Mouse (Mus musculus): ENCODE measurements at regions not wholly inside any gene's neighbourhood (a gene's known extent, or its start where the extent isn't known, plus 50 kb on each side); places are given as distances from the start of the nearest gene placed in this dataset.
A peak's percentile ranks its signal among the peaks of the same experiment; 100 is the strongest.

DNA sequence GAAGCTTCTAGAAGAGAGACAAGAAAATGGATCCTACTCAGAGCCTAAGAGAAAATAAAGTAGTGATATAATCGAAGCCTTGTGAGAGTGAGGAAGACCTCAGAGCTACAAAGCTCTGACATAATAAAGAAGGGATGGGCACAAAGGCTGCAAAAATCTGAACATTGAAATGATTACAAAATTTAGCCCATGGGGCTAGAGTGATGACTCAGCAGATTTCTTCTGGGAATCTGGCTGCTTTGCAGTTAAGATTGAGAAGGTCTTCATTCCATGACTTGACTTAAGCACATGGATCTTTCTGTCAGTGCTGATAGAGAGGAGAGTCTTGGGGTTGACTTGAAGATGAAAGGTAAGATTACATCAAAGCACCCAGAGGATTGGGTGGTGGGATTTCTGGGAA lies 633.3 kb upstream of the Gm19410 start:
- Histone ChIP-seq H3K9me3 (replicated peaks) (no peaks in the 10 kb centered on the region), H3K27ac (no peak overlapping the region), H3K4me3 (replicated peaks) (no peak overlapping the region), H3K4me1 (no peaks in the 10 kb centered on the region), H3K4me2 (no peak overlapping the region), H3K27me3 (no peaks in the 10 kb centered on the region), H3K9ac (no peak overlapping the region), H3K36me3 (no peaks in the 10 kb centered on the region)
- ATAC-seq (replicated peaks; ENCODE audit: low FRiP score): no peak
- 96% methylated on average over 1 of the region's 1 CpGs for WGBS

DNA sequence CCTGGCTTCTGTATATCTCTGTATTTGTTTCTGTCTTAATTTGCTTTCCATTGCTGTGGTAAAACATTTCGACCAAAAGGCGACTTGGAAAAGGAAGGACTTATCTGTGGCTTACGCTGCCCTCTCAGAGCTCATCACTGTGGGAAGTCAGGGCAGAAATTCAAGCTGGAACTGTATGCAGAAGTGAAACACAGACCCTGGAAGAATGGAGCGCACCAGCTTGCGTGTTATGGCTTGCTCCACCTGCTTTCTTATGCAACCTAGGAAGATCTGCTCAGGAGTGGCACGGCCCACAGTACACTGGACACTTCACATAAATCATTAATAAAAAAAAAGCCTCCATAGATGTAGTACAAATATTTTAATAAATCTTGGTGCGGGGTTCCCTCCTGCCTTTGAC lies 630.0 kb upstream of the Gm19410 start:
- H3K27me3 ChIP-seq: no peaks in the 10 kb centered on the region
- H3K27ac ChIP-seq: no peak overlapping the region
- H3K9ac ChIP-seq: no peak overlapping the region
- ATAC-seq (replicated peaks; ENCODE audit: low FRiP score): no peak
- H3K9me3 ChIP-seq (replicated peaks): no peaks in the 10 kb centered on the region
- WGBS: 86% methylated on average over 7 of the region's 7 CpGs
- no peak overlapping the region for H3K4me3 ChIP-seq (replicated peaks)
- H3K4me2 ChIP-seq: no peak overlapping the region
- H3K36me3 ChIP-seq: no peaks in the 10 kb centered on the region
- no peaks in the 10 kb centered on the region for H3K4me1 ChIP-seq

DNA sequence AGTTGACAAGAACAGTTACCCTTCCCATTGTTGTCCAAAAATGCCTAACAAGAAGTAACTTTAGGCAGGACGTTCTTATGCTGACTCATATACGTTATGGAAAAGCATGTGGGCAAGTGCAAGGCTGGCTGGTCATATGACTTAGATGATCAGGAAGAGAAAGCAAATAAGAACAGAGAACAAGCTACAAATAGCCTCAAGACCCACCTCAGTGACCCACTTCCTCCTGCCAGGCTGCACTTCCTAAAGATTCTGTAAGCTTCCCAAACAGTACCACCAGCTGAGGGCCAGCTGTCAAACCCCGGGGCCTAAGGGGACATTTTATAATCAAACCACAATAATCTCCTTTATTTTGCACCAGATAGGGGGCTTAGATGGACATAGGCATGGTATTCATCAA lies 628.9 kb upstream of the Gm19410 start:
- H3K9ac ChIP-seq: no peak overlapping the region
- H3K36me3 ChIP-seq: no peaks in the 10 kb centered on the region
- no peak overlapping the region for H3K4me3 ChIP-seq (replicated peaks)
- H3K4me1 ChIP-seq: no peaks in the 10 kb centered on the region
- no peak overlapping the region for H3K4me2 ChIP-seq
- 87% methylated on average over 3 of the region's 3 CpGs for WGBS
- no peak overlapping the region for H3K27ac ChIP-seq
- no peaks in the 10 kb centered on the region for H3K27me3 ChIP-seq
- ATAC-seq (replicated peaks; ENCODE audit: low FRiP score): no peak
- no peaks in the 10 kb centered on the region for H3K9me3 ChIP-seq (replicated peaks)

DNA sequence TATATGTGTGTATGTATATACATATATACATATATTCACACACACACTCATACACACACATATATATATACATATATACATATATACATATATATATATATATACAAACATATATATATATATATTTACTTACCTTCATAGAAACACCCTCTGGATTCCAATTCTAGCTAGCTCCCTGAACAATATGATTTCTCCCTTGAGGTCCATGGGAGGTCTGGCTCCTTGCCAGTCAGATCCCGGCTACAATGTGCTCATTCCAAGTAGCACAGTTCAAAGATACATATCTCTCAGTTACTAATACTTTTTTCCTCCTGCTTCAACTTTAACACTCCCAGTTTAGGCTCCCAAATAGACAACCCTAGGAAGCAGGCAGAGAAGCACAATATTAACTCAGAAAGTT lies 624.8 kb upstream of the Gm19410 start:
- Histone ChIP-seq H3K4me3 (replicated peaks) (no peak overlapping the region), H3K27me3 (no peaks in the 10 kb centered on the region), H3K9ac (no peak overlapping the region), H3K9me3 (replicated peaks) (no peaks in the 10 kb centered on the region), H3K36me3 (no peaks in the 10 kb centered on the region), H3K4me2 (no peak overlapping the region), H3K27ac (no peak overlapping the region), H3K4me1 (peaks cover 21% of the 10 kb centered on the region)
- WGBS: 60% methylated on average over 1 of the region's 1 CpGs
- no peak for ATAC-seq (replicated peaks; ENCODE audit: low FRiP score)

DNA sequence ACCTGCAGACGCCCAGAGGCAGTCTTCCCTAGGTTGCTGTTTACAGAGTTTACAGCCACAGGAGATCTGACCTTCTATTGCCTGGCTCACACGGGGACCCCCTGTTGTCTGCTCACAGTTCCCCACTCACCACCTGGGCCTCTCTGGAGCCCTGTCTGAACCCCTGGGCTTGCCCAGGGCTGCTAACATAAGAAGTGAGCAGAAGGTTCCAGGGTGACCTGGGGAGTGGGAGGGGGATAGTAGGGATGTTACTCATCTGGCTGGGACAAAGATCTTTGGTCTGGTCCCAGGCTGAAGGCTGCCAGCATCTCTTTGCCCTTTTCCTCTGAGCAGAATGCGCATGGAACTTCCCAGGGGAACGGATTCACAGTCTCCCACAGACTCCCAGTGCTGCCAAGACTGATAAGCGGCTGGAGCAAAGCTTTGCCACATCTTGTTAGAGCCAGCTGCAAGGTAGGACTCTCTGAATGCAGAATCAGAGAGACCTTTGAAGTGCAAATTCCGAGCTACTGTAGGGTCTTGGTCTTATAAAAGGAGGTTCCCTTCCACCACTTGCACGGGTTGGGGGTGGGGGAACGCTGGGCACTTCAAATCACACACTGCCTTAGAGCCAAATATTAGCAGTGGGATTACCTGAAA lies 622.5 kb upstream of the Gm19410 start:
- no peak for ATAC-seq (replicated peaks; ENCODE audit: low FRiP score)
- no peaks in the 10 kb centered on the region for H3K27me3 ChIP-seq
- 36% methylated on average over 8 of the region's 8 CpGs for WGBS
- H3K9ac ChIP-seq: no peak overlapping the region
- H3K27ac ChIP-seq: peak overlapping the region; percentile 41; the same call in 1 of the 2 replicates
- H3K4me2 ChIP-seq: no peak overlapping the region
- no peak overlapping the region for H3K4me3 ChIP-seq (replicated peaks)
- no peaks in the 10 kb centered on the region for H3K9me3 ChIP-seq (replicated peaks)
- peaks cover 21% of the 10 kb centered on the region for H3K4me1 ChIP-seq
- no peaks in the 10 kb centered on the region for H3K36me3 ChIP-seq

DNA sequence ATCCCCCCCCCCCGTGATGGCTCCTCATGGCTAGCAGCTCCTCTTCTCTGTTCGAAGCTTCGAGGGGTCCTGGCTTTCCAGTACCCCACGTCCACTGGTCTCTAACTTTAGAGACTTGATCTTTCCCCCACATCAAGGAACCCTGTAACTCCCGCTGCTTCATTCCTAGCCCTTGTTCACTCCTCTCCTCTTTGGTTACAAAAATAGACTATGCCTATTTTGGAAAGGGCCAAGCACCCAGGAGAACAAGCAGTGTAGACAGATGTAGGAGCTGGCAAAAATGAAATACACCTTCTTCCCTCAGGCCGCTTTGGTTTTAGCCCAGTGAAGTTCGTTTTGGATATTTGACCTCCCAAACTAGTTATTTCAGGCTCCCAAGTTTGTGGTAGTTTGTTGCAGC lies 621.9 kb upstream of the Gm19410 start:
- 47% methylated on average over 7 of the region's 7 CpGs for WGBS
- ATAC-seq (replicated peaks; ENCODE audit: low FRiP score): no peak
- no peak overlapping the region for H3K4me3 ChIP-seq (replicated peaks)
- no peaks in the 10 kb centered on the region for H3K36me3 ChIP-seq
- H3K27ac ChIP-seq: peak overlapping the region; percentile 41; the same call in 1 of the 2 replicates
- no peaks in the 10 kb centered on the region for H3K27me3 ChIP-seq
- H3K9me3 ChIP-seq (replicated peaks): no peaks in the 10 kb centered on the region
- no peak overlapping the region for H3K4me2 ChIP-seq
- no peak overlapping the region for H3K9ac ChIP-seq
- peaks cover 21% of the 10 kb centered on the region for H3K4me1 ChIP-seq

DNA sequence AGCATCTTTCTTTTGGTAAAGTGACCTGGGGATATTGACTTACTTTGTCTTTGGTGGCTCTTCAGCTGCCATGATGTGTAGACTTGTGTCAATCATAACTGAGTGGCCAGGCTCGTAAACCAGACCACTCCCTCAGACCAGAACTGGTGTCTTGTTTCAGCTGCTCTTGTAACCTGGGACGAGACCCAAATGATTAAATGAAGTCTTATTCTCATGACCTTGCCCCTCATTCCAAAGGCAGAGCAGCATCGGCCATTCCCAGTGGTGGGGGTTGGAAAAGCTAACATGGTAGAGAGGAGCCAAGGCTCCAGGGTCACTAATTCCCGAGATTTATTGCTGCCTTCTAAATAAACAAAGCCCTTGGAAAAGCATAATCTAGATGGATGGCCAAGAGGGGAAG lies 621.2 kb upstream of the Gm19410 start:
- Histone ChIP-seq H3K4me1 (peaks cover 21% of the 10 kb centered on the region), H3K9me3 (replicated peaks) (no peaks in the 10 kb centered on the region), H3K4me3 (replicated peaks) (no peak overlapping the region), H3K27me3 (no peaks in the 10 kb centered on the region), H3K9ac (no peak overlapping the region), H3K27ac (no peak overlapping the region), H3K4me2 (no peak overlapping the region), H3K36me3 (no peaks in the 10 kb centered on the region)
- WGBS: 14% methylated on average over 4 of the region's 4 CpGs
- peak; percentile 67 for ATAC-seq (replicated peaks; ENCODE audit: low FRiP score)

DNA sequence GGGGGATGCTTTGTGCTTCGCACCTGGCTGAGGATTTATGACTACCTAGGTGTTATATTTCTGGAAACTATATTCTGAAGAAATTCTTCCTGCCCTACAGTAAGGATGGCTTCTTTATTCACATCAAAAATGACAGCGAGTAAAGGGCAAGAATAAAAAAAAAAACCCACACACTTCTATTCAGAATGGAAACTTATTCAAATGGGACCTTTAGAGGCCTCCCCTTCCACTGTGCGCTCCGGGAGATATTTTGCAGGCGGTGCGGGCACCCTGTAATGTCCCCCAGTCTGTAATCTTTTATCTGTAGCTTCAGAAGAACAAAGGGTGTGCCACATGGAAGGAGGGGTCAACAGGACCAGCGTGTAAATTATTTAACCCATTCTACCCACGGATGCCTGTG lies 618.1 kb upstream of the Gm19410 start:
- Histone ChIP-seq H3K9ac (no peak overlapping the region), H3K36me3 (no peaks in the 10 kb centered on the region), H3K4me3 (replicated peaks) (no peak overlapping the region), H3K9me3 (replicated peaks) (no peaks in the 10 kb centered on the region), H3K27me3 (no peaks in the 10 kb centered on the region), H3K4me2 (no peak overlapping the region), H3K27ac (no peak overlapping the region), H3K4me1 (peaks cover 21% of the 10 kb centered on the region)
- 86% methylated on average over 8 of the region's 8 CpGs for WGBS
- no peak for ATAC-seq (replicated peaks; ENCODE audit: low FRiP score)

DNA sequence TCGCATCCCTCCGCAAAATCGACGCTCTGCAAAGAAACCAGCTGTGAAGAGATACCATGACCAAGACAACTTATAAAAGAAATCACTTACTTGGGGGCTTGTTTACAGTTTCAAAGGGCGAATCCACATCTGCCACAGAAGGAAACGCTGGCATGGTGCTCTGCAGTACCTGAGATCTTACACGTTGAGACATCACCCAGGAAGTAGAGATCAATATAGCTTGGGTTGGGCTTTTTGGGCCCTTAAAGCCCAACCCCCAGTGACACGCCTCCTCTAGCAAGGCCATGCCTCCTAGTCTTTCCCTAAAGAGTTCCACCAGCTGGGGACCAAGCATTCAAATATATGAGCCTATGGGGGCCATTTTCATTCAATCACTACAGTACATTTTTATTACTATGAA lies 617.6 kb upstream of the Gm19410 start:
- no peak overlapping the region for H3K9ac ChIP-seq
- H3K4me1 ChIP-seq: peaks cover 22% of the 10 kb centered on the region
- ATAC-seq (replicated peaks; ENCODE audit: low FRiP score): no peak
- H3K27me3 ChIP-seq: no peaks in the 10 kb centered on the region
- H3K4me3 ChIP-seq (replicated peaks): no peak overlapping the region
- H3K36me3 ChIP-seq: no peaks in the 10 kb centered on the region
- no peaks in the 10 kb centered on the region for H3K9me3 ChIP-seq (replicated peaks)
- WGBS: 90% methylated on average over 8 of the region's 8 CpGs
- H3K27ac ChIP-seq: no peak overlapping the region
- H3K4me2 ChIP-seq: no peak overlapping the region

DNA sequence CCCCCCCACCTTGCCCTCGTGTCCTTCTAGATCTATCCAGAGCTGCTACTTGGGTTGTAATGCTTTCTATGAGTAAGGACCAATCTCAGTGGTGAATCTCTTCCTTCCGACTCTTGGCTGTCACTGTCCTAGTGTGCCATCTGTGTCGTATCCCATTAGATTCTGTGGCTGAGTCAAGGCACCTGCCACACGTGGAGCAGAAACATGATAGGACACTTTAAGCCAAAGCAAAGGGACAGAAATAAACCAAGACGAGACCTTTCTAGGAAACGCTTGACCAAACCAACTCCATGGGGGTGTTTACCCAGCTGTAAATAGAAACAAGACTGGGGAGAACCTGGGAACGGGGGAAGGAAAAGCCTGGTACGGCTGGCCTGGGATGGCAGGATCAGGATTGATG lies 613.0 kb upstream of the Gm19410 start:
- Histone ChIP-seq H3K27ac (no peak overlapping the region), H3K9ac (no peak overlapping the region), H3K36me3 (no peaks in the 10 kb centered on the region), H3K4me3 (replicated peaks) (no peak overlapping the region), H3K9me3 (replicated peaks) (no peaks in the 10 kb centered on the region), H3K4me1 (0 out of 2 replicates have a peak, but pooled peaks cover 2% of the 10 kb centered on the region), H3K4me2 (0 out of 2 replicates have a peak overlapping the region, but pooled peaks have one; percentile 28), H3K27me3 (no peaks in the 10 kb centered on the region)
- WGBS: 28% methylated on average over 7 of the region's 8 CpGs
- no peak for ATAC-seq (replicated peaks; ENCODE audit: low FRiP score)

DNA sequence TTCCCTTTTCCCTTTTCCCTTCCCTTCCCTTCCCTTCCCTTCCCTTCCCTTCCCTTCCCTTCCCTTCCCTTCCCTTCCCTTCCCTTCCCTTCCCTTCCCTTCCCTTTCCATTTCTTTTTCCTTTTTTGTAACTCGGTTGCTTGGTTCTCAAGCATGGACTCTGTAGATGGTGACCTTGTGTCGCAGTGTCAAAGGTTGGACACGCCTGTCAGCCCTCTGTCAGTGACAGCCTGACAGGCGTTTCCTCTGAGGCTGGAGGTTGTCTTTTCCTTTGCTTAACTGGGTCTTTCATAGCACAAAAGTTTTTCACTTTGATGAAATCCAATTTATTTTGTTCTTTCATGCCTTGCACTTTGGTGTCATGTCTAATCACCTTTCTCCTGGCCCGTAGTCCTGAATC lies 609.3 kb upstream of the Gm19410 start:
- ATAC-seq (replicated peaks; ENCODE audit: low FRiP score): no peak
- no peak overlapping the region for H3K4me2 ChIP-seq
- 35% methylated on average over 5 of the region's 5 CpGs for WGBS

DNA sequence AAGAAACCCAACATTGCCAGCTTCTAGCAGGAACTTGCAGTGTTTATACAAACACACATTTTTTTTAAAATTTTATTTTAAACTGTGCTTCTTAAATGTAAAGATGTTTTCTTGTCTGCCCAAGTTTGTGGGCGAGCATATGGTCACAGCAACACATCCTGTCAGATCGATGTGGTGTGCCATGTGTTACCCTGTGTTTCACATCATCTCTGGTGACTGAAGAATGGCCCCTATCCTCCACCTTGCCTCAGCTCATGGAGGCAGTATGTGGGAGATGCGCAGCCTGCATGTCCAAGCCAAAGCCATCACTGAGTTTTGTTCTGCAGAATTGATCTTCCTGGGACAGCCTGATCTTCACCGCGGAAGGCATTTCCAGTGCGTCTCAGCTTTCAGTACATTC lies 607.9 kb upstream of the Gm19410 start:
- H3K27ac ChIP-seq: no peak overlapping the region
- H3K27me3 ChIP-seq: peaks cover 6% of the 10 kb centered on the region; the same call in 1 of the 2 replicates
- no peaks in the 10 kb centered on the region for H3K9me3 ChIP-seq (replicated peaks)
- H3K4me1 ChIP-seq: 0 out of 2 replicates have a peak, but pooled peaks cover under 1% of the 10 kb centered on the region
- 80% methylated on average over 6 of the region's 6 CpGs for WGBS
- H3K9ac ChIP-seq: no peak overlapping the region
- no peaks in the 10 kb centered on the region for H3K36me3 ChIP-seq
- no peak for ATAC-seq (replicated peaks; ENCODE audit: low FRiP score)
- H3K4me2 ChIP-seq: no peak overlapping the region
- no peak overlapping the region for H3K4me3 ChIP-seq (replicated peaks)

More for the DNA sequence above, 609.3 kb upstream of the Gm19410 start:
- H3K9me3 ChIP-seq (replicated peaks): no peaks in the 10 kb centered on the region
- 0 out of 2 replicates have a peak, but pooled peaks cover 2% of the 10 kb centered on the region for H3K4me1 ChIP-seq
- H3K36me3 ChIP-seq: no peaks in the 10 kb centered on the region
- peaks cover 6% of the 10 kb centered on the region; the same call in 1 of the 2 replicates for H3K27me3 ChIP-seq
- H3K4me3 ChIP-seq (replicated peaks): no peak overlapping the region
- H3K9ac ChIP-seq: no peak overlapping the region
- H3K27ac ChIP-seq: no peak overlapping the region

DNA sequence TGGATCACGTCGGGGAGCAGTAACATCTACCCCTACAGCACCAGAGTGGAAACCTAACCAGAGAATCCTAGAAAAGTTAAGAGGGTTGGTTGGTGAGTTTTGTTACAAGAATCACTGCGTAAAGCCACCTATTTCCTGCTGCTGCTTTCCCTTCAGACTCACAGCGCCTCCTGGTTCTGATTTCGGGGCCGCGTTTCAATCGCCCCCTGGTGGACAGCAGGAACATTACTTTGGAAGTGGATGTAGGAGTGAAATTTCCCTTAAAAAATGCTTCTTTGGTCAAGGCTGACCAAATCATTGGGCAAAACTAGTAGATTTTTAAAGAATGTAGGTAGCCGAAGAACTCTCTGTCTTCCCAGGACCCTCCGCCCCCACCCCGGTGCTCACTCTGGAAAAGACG lies 606.3 kb upstream of the Gm19410 start:
- no peak for ATAC-seq (replicated peaks; ENCODE audit: low FRiP score)
- 28% methylated on average over 12 of the region's 12 CpGs for WGBS

More for the DNA sequence above, 606.3 kb upstream of the Gm19410 start:
- Histone ChIP-seq H3K27me3 (peaks cover 6% of the 10 kb centered on the region; the same call in 1 of the 2 replicates), H3K9me3 (replicated peaks) (no peaks in the 10 kb centered on the region), H3K4me1 (no peaks in the 10 kb centered on the region), H3K27ac (no peak overlapping the region), H3K4me2 (peak overlapping the region; percentile 32; the same call in 1 of the 2 replicates), H3K4me3 (replicated peaks) (no peak overlapping the region), H3K9ac (no peak overlapping the region), H3K36me3 (no peaks in the 10 kb centered on the region)

Data from kidney, embryonic 15.5 days (tissue).